26 mouse cellular contexts compared by ENCODE assay signal in the genomic region with DNA sequence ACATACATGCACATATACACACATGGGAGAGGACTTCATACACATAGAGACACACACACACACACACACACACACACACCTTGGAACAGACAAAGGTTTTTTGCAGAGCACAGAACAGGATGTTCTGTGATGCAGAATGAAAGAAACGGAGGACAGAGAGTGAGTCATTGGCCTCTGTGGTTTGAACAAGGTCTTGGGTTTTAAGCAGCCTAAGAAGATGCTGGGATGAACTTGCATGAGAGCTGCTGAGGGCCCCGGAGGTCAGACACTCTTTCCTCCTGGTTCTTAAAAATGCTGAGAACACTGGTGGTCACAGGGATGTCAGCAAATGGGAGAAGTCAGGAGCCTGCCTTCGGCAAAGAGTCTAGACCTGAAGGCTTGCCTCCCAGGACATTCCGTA.
A peak's percentile ranks its signal among the peaks of the same experiment; 100 is the strongest.
DNase-seq lines count a peak whose midpoint lies in the region; ATAC-seq lines count a peak whose summit lies in the region.
"Had no signal": no experiment of that assay in that cellular context is flagged by ENCODE, and none has a peak within 500 bp of the region (broad histone marks: within the 10 kb centered on the region; RNA-seq: fewer than 3 reads in every experiment).

No protein-coding gene starts in this region.

- peak; percentile 34 for DNase-seq in adrenal gland, adult 8-10 months
- DNase-seq in adrenal gland, postnatal 25 days: no peak
- peak; percentile 32 for DNase-seq in 3T3-L1 (ENCODE audit: low read depth, low spot score)
- peak; percentile 16 for DNase-seq in 416B (ENCODE audit: low read depth)
- peak; percentile 36 for DNase-seq in adrenal gland, postnatal 14 days
- DNase-seq in lung, postnatal 14 days: no peak
- DNase-seq: B cell, adult 2 months; cerebellum, adult 11 months; cerebellum, adult 2 months; cerebellum, adult 9-11 months; cerebellum, postnatal 25 days; embryo, embryonic 11 days; gastrocnemius, postnatal 25 days; heart, adult 2 months; kidney, adult 2 months had no signal

- H3K36me3 ChIP-seq in hindbrain, embryonic 12.5 days: no peaks in the 10 kb centered on the region
- H3K36me3 ChIP-seq: embryonic facial prominence, embryonic 10.5 days; embryonic facial prominence, embryonic 13.5 days; forebrain, embryonic 12.5 days; forebrain, embryonic 15.5 days; G1E; hindbrain, embryonic 13.5 days; kidney, embryonic 15.5 days had no signal

- no peak for ATAC-seq in hindbrain, embryonic 12.5 days (ENCODE audit: low FRiP score)
- ATAC-seq: forebrain, embryonic 15.5 days; intestine, postnatal 0 days had no signal

- no peaks in the 10 kb centered on the region for H3K9me3 ChIP-seq in hindbrain, embryonic 12.5 days (replicated peaks)
- H3K9me3 ChIP-seq: embryonic facial prominence, embryonic 10.5 days; embryonic facial prominence, embryonic 13.5 days; forebrain, embryonic 12.5 days; forebrain, embryonic 15.5 days; hindbrain, embryonic 13.5 days; kidney, embryonic 15.5 days had no signal

- H3K4me1 ChIP-seq in hindbrain, embryonic 12.5 days: no peaks in the 10 kb centered on the region
- H3K4me1 ChIP-seq: embryonic facial prominence, embryonic 10.5 days; embryonic facial prominence, embryonic 13.5 days; forebrain, embryonic 12.5 days; forebrain, embryonic 15.5 days; hindbrain, embryonic 13.5 days; kidney, embryonic 15.5 days had no signal

- no peak overlapping the region for H3K9ac ChIP-seq in hindbrain, embryonic 12.5 days
- H3K9ac ChIP-seq: embryonic facial prominence, embryonic 13.5 days; forebrain, embryonic 12.5 days; forebrain, embryonic 15.5 days; hindbrain, embryonic 13.5 days; kidney, embryonic 15.5 days had no signal

- H3K27ac ChIP-seq in hindbrain, embryonic 12.5 days: no peak overlapping the region
- H3K27ac ChIP-seq: embryonic facial prominence, embryonic 10.5 days; embryonic facial prominence, embryonic 13.5 days; forebrain, embryonic 12.5 days; forebrain, embryonic 15.5 days; heart, adult 2 months; hindbrain, embryonic 13.5 days; kidney, embryonic 15.5 days had no signal

- H3K4me2 ChIP-seq in hindbrain, embryonic 12.5 days (replicated peaks): no peak overlapping the region
- H3K4me2 ChIP-seq: embryonic facial prominence, embryonic 13.5 days; forebrain, embryonic 12.5 days; forebrain, embryonic 15.5 days; heart, embryonic 11.5 days; hindbrain, embryonic 13.5 days; kidney, embryonic 15.5 days had no signal

- no peak overlapping the region for H3K4me3 ChIP-seq in hindbrain, embryonic 12.5 days
- H3K4me3 ChIP-seq: embryonic facial prominence, embryonic 10.5 days; embryonic facial prominence, embryonic 13.5 days; erythroblast, embryonic 14.5 days; forebrain, embryonic 12.5 days; forebrain, embryonic 15.5 days; heart, adult 2 months; hindbrain, embryonic 13.5 days; kidney, embryonic 15.5 days had no signal

- 88% methylated on average over 4 of the region's 4 CpGs for WGBS in hindbrain, embryonic 12.5 days

- H3K27me3 ChIP-seq in hindbrain, embryonic 12.5 days: no peaks in the 10 kb centered on the region
- H3K27me3 ChIP-seq: embryonic facial prominence, embryonic 13.5 days; forebrain, embryonic 12.5 days; forebrain, embryonic 15.5 days; hindbrain, embryonic 13.5 days; kidney, embryonic 15.5 days had no signal

Comparison
In these comparisons a context has a peak if more than half of its experiments do, and no peak if none do; other contexts are left out.
1. DNase-seq: peak in adrenal gland, adult 8-10 months (single experiment), 3T3-L1 (single experiment), 416B (single experiment) and adrenal gland, postnatal 14 days (single experiment); none in adrenal gland, postnatal 25 days (single experiment) and lung, postnatal 14 days (single experiment).